Mouse (Mus musculus): ENCODE results near the gene Tex264. TPM values are rescaled to one million over a fixed set of nuclear protein-coding genes. Genes with fewer than 3 reads are reported as not detected.

Tex264 gene
- polyA plus RNA-seq, 2 experiments: 56.8 to 63.9 TPM

DNA sequence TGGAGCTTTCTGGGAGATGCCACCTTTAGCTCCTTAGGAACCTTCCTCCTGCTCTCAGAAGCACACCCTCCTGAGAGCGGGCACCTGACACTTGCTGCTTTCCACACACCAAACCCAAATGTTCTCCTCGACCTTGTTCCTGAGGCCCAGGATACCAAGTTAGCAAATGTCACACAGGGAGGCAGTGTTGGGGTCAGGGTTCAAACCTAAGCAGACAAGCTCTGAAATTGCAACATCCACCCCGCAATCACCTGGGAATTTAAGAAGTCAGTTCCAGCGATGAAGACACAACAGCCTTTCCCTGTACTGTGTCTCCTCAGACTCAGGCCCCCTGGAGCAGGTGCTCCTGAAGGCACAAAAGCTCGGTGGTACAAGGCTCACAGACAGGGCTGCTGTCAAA lies 8.0 kb downstream of the Tex264 start:
- 77% methylated on average over 5 of the region's 5 CpGs for WGBS
- Histone ChIP-seq H3K27ac (replicated peaks; ENCODE audit: low read depth, low read length) (no peak overlapping the region), H3K9ac (ENCODE audit: low read depth, low read length, severe bottlenecking) (no peak overlapping the region), H3K9me3 (ENCODE audit: control insufficient read depth, low read length) (no peaks in the 10 kb centered on the region), H3K4me3 (replicated peaks; ENCODE audit: low read length) (no peak overlapping the region), H3K4me2 (replicated peaks; ENCODE audit: low read depth, low read length, severe bottlenecking) (no peak overlapping the region), H3K4me1 (ENCODE audit: control insufficient read depth, insufficient read depth, low read length) (no peaks in the 10 kb centered on the region), H3K36me3 (ENCODE audit: control insufficient read depth, insufficient read depth, low read length) (peaks cover 67% of the 10 kb centered on the region), H3K27me3 (ENCODE audit: control insufficient read depth, insufficient read depth, low read length) (no peaks in the 10 kb centered on the region)
- no peak for TF ChIP-seq POLR2A (IDR thresholded peaks at IDR 0.05; ENCODE audit: borderline replicate concordance, extremely low read depth, insufficient read depth, insufficient read length)
- DNase-seq (ENCODE audit: low spot score) (no peak), ATAC-seq (ENCODE audit: low FRiP score, low read depth) (no peak)

DNA sequence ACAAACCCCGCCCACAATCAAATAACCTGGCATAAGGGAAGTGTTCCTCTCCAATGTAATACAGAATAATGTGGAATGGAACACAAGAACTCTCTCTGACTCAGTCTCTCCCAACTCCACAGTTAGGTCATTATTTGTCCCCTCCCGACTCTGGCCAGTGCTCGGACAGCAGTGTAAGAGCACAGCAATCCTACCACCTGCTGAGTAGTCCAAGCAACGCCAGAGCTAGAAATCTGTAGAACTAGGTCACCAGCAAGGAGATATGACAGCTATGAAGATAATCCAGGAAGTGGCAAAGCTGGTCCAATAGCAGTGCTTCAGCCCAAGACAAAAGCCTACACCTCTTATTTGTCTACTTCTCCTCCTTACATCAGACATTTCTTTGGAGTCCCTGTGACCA lies 9.2 kb downstream of the Tex264 start:
- H3K4me2 ChIP-seq (replicated peaks; ENCODE audit: low read depth, low read length, severe bottlenecking): no peak overlapping the region
- H3K27ac ChIP-seq (replicated peaks; ENCODE audit: low read depth, low read length): no peak overlapping the region
- no peaks in the 10 kb centered on the region for H3K4me1 ChIP-seq (ENCODE audit: control insufficient read depth, insufficient read depth, low read length)
- no peak for TF ChIP-seq POLR2A (IDR thresholded peaks at IDR 0.05; ENCODE audit: borderline replicate concordance, extremely low read depth, insufficient read depth, insufficient read length)
- no peaks in the 10 kb centered on the region for H3K27me3 ChIP-seq (ENCODE audit: control insufficient read depth, insufficient read depth, low read length)
- ATAC-seq (ENCODE audit: low FRiP score, low read depth) (no peak), DNase-seq (ENCODE audit: low spot score) (no peak)
- peaks cover 72% of the 10 kb centered on the region for H3K36me3 ChIP-seq (ENCODE audit: control insufficient read depth, insufficient read depth, low read length)
- no peaks in the 10 kb centered on the region for H3K9me3 ChIP-seq (ENCODE audit: control insufficient read depth, low read length)
- WGBS: 84% methylated on average over 4 of the region's 4 CpGs
- no peak overlapping the region for H3K4me3 ChIP-seq (replicated peaks; ENCODE audit: low read length)
- H3K9ac ChIP-seq (ENCODE audit: low read depth, low read length, severe bottlenecking): no peak overlapping the region

DNA sequence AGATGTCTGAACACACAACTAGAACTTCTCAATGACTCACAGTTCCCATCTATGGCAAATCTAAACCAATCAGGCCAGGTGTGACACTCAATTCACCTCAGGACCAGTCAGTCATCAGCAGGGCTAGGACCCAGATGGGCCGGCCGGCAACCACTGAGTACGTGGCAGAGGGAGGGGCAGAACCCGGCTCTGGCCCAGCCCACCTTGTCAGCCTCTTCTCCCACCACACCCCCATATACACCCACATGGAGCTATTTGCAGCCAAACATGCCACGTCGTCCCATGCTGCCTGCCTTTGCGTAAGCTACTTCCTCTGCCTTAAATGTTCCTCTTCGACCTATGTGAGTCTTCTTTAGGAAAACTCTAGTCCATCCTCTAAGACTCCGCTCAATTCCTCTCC lies 9.8 kb downstream of the Tex264 start:
- ATAC-seq (ENCODE audit: low FRiP score, low read depth) (no peak), DNase-seq (ENCODE audit: low spot score) (no peak)
- WGBS: 76% methylated on average over 9 of the region's 9 CpGs
- H3K4me1 ChIP-seq (ENCODE audit: control insufficient read depth, insufficient read depth, low read length): no peaks in the 10 kb centered on the region
- no peaks in the 10 kb centered on the region for H3K27me3 ChIP-seq (ENCODE audit: control insufficient read depth, insufficient read depth, low read length)
- H3K4me3 ChIP-seq (replicated peaks; ENCODE audit: low read length): no peak overlapping the region
- no peak overlapping the region for H3K4me2 ChIP-seq (replicated peaks; ENCODE audit: low read depth, low read length, severe bottlenecking)
- H3K36me3 ChIP-seq (ENCODE audit: control insufficient read depth, insufficient read depth, low read length): peaks cover 72% of the 10 kb centered on the region
- H3K9ac ChIP-seq (ENCODE audit: low read depth, low read length, severe bottlenecking): no peak overlapping the region
- no peaks in the 10 kb centered on the region for H3K9me3 ChIP-seq (ENCODE audit: control insufficient read depth, low read length)
- no peak for TF ChIP-seq POLR2A (IDR thresholded peaks at IDR 0.05; ENCODE audit: borderline replicate concordance, extremely low read depth, insufficient read depth, insufficient read length)
- no peak overlapping the region for H3K27ac ChIP-seq (replicated peaks; ENCODE audit: low read depth, low read length)

DNA sequence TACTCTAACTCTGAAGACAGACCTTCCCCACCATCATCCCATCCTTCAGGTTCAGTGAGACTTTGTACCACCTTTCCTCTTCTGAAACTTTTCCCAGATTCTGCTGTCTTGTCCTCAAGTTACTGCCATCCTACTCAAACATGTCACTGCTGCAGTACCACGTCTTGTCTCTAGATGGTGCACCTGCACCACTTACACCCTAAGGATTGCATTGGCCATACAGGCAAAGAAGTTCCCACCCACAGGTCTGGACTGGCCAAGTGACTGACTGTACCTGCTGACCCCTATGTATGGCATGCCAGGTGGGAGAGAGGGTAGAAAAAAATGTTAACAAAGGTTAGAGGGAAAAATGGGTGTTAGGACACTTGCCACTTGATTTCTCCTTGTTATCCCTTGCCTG lies 10.2 kb downstream of the Tex264 start:
- WGBS: 0% methylated on average over 1 of the region's 1 CpGs
- DNase-seq (ENCODE audit: low spot score) (peak; percentile 57), ATAC-seq (ENCODE audit: low FRiP score, low read depth) (peak; percentile 58)
- H3K9me3 ChIP-seq (ENCODE audit: control insufficient read depth, low read length): no peaks in the 10 kb centered on the region
- no peak overlapping the region for H3K4me2 ChIP-seq (replicated peaks; ENCODE audit: low read depth, low read length, severe bottlenecking)
- no peak for TF ChIP-seq POLR2A (IDR thresholded peaks at IDR 0.05; ENCODE audit: borderline replicate concordance, extremely low read depth, insufficient read depth, insufficient read length)
- H3K27ac ChIP-seq (replicated peaks; ENCODE audit: low read depth, low read length): no peak overlapping the region
- no peak overlapping the region for H3K9ac ChIP-seq (ENCODE audit: low read depth, low read length, severe bottlenecking)
- no peaks in the 10 kb centered on the region for H3K4me1 ChIP-seq (ENCODE audit: control insufficient read depth, insufficient read depth, low read length)
- no peaks in the 10 kb centered on the region for H3K27me3 ChIP-seq (ENCODE audit: control insufficient read depth, insufficient read depth, low read length)
- peaks cover 71% of the 10 kb centered on the region for H3K36me3 ChIP-seq (ENCODE audit: control insufficient read depth, insufficient read depth, low read length)
- H3K4me3 ChIP-seq (replicated peaks; ENCODE audit: low read length): no peak overlapping the region

DNA sequence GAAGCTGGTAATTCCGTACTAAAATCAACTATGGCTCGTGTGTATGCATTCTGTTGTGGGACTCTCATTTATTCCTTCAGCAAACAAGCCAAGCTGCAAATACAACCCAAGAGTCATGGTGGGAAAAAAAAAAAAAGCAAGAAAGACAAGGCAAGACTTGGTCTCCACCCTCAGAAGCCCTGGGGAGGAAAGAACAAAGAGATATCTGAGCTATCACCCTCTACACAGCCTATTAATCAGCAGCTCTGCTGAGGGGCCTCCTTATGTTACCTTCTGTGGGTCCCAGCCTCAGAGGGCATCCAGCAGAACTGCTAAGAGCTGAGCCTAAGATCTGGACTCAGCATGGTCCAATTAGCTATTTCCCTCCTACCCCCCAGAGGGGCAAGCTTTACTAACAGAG lies 11.9 kb downstream of the Tex264 start:
- Histone ChIP-seq H3K4me2 (replicated peaks; ENCODE audit: low read depth, low read length, severe bottlenecking) (no peak overlapping the region), H3K27me3 (ENCODE audit: control insufficient read depth, insufficient read depth, low read length) (no peaks in the 10 kb centered on the region), H3K4me3 (replicated peaks; ENCODE audit: low read length) (no peak overlapping the region), H3K9ac (ENCODE audit: low read depth, low read length, severe bottlenecking) (no peak overlapping the region), H3K36me3 (ENCODE audit: control insufficient read depth, insufficient read depth, low read length) (peaks cover 66% of the 10 kb centered on the region), H3K9me3 (ENCODE audit: control insufficient read depth, low read length) (no peaks in the 10 kb centered on the region), H3K4me1 (ENCODE audit: control insufficient read depth, insufficient read depth, low read length) (no peaks in the 10 kb centered on the region), H3K27ac (replicated peaks; ENCODE audit: low read depth, low read length) (no peak overlapping the region)
- no peak for ATAC-seq (ENCODE audit: low FRiP score, low read depth)
- no peak for DNase-seq (ENCODE audit: low spot score)
- TF ChIP-seq POLR2A (IDR thresholded peaks at IDR 0.05; ENCODE audit: borderline replicate concordance, extremely low read depth, insufficient read depth, insufficient read length): no peak
- 91% methylated on average over 2 of the region's 2 CpGs for WGBS

DNA sequence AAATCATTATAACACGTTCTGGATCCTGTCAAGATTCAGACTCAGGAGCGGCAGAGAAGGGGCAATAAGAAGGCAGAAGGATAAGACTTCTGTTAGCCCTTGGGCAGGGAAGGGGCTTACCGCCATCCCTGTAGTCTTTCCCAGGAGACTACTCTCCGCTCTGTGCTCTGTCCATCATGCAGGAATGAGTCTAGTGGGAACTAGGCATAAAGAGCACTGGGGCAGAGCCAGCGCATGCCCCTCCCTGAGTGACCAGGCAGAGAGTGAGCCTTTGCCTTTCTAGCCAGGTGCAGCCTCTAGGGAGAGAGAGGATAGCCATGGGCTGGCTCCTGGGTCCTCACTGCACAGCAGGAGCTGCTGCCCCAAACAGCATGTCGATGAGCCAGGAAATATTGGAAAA lies 20.9 kb downstream of the Tex264 start:
- WGBS: 66% methylated on average over 6 of the region's 6 CpGs
- no peaks in the 10 kb centered on the region for H3K27me3 ChIP-seq (ENCODE audit: control insufficient read depth, insufficient read depth, low read length)
- H3K4me3 ChIP-seq (replicated peaks; ENCODE audit: low read length): no peak overlapping the region
- no peak overlapping the region for H3K27ac ChIP-seq (replicated peaks; ENCODE audit: low read depth, low read length)
- H3K4me1 ChIP-seq (ENCODE audit: control insufficient read depth, insufficient read depth, low read length): no peaks in the 10 kb centered on the region
- H3K9me3 ChIP-seq (ENCODE audit: control insufficient read depth, low read length): no peaks in the 10 kb centered on the region
- no peak overlapping the region for H3K9ac ChIP-seq (ENCODE audit: low read depth, low read length, severe bottlenecking)
- no peak for DNase-seq (ENCODE audit: low spot score)
- no peak for ATAC-seq (ENCODE audit: low FRiP score, low read depth)
- TF ChIP-seq POLR2A (IDR thresholded peaks at IDR 0.05; ENCODE audit: borderline replicate concordance, extremely low read depth, insufficient read depth, insufficient read length): no peak
- no peak overlapping the region for H3K4me2 ChIP-seq (replicated peaks; ENCODE audit: low read depth, low read length, severe bottlenecking)
- peaks cover 74% of the 10 kb centered on the region for H3K36me3 ChIP-seq (ENCODE audit: control insufficient read depth, insufficient read depth, low read length)
